Mouse (Mus musculus) spleen, adult 18-20 months (tissue): Measurements from ENCODE around the gene Bub1.
A peak's percentile ranks its signal among the peaks of the same experiment; 100 is the strongest.

Experiments used
- DNase-seq, 2 experiments: peaks; one replicate each; pipeline ENCODE4 v3.0.0; 2022; ENCODE audit warnings: mixed read lengths in 2 of 2

Bub1 gene

GRCm38 (mm10) chr2:127831401-127832102 lies at the start of gene Bub1:
TSS of gene Bub1 (minus strand) at chr2:127831865.
- DNase-seq, result peak; percentile 84 to 90

- no peak for DNase-seq
These were observed 49.4 kb upstream of the Bub1 start for GRCm38 (mm10) chr2:127881063-127881462.

- no peak for DNase-seq
These were observed 32.7 kb upstream of the Bub1 start for GRCm38 (mm10) chr2:127864381-127864780.

- DNase-seq, result no peak
These were observed 22.8 kb upstream of the Bub1 start for GRCm38 (mm10) chr2:127854332-127854991.

GRCm38 (mm10) chr2:127850371-127850770 lies 18.7 kb upstream of the Bub1 start:
- DNase-seq, result no peak

GRCm38 (mm10) chr2:127846571-127846970 lies 14.9 kb upstream of the Bub1 start:
- DNase-seq, result no peak

- no peak for DNase-seq
These were observed 14.3 kb upstream of the Bub1 start for GRCm38 (mm10) chr2:127846008-127846407.

- DNase-seq, result no peak
These were observed 13.8 kb upstream of the Bub1 start for GRCm38 (mm10) chr2:127845346-127845982.

- DNase-seq, result no peak
These were observed 10.8 kb upstream of the Bub1 start for GRCm38 (mm10) chr2:127842421-127842820.

- DNase-seq, result no peak
These were observed 9.7 kb upstream of the Bub1 start for GRCm38 (mm10) chr2:127841402-127841801.

- no peak for DNase-seq
These were observed 7.8 kb upstream of the Bub1 start for GRCm38 (mm10) chr2:127839425-127839824.

- no peak for DNase-seq
These were observed 6.9 kb upstream of the Bub1 start, which contains the start of gene Acoxl for GRCm38 (mm10) chr2:127838576-127838975. TSS of gene Acoxl (plus strand) at chr2:127838876.

GRCm38 (mm10) chr2:127832833-127833190 lies 1.1 kb upstream of the Bub1 start:
- no peak for DNase-seq

- no peak for DNase-seq
These were observed 603 bp upstream of the Bub1 start for GRCm38 (mm10) chr2:127832103-127832832.

- DNase-seq, result peak; percentile 64 to 74
These were observed 39.6 kb downstream of the Bub1 start, which contains the start of gene Mtln for GRCm38 (mm10) chr2:127791919-127792603. TSS of gene Mtln (minus strand) at chr2:127792488.

GRCm38 (mm10) chr2:127789651-127790270 lies 41.9 kb downstream of the Bub1 start:
- DNase-seq, result no peak

- no peak for DNase-seq
These were observed 42.5 kb downstream of the Bub1 start for GRCm38 (mm10) chr2:127789138-127789537.

- DNase-seq, result peak; percentile 67 to 83
These were observed 43.1 kb downstream of the Bub1 start, which contains the start of gene Nphp1 for GRCm38 (mm10) chr2:127788440-127789116. TSS of gene Nphp1 (minus strand) at chr2:127788897.

- DNase-seq, result no peak
These were observed 44.4 kb downstream of the Bub1 start for GRCm38 (mm10) chr2:127787226-127787625.

GRCm38 (mm10) chr2:127778451-127778850 lies 53.2 kb downstream of the Bub1 start:
- no peak for DNase-seq

- DNase-seq, result no peak
These were observed 56.7 kb downstream of the Bub1 start for GRCm38 (mm10) chr2:127775013-127775412.
